Mouse (Mus musculus) megakaryocyte, embryonic 14.5 days (primary cell): Measurements from ENCODE around the gene Ptk7. TPM values are rescaled to one million over a fixed set of nuclear protein-coding genes. Genes with fewer than 3 reads are reported as not detected.

ENCODE experiments used
- H3K27me3 ChIP-seq: replicated peaks from 2 replicates; pipeline ENCODE3; 2012; ENCODE audit warnings: inconsistent platforms
- H3K36me3 ChIP-seq: replicated peaks from 2 replicates; pipeline ENCODE3; 2012; ENCODE audit warnings: low read length, inconsistent platforms, mixed read lengths
- H3K4me1 ChIP-seq: 2 replicates; pipeline ENCODE4 v1.6.1; 2012; ENCODE audit warnings: inconsistent platforms
- H3K4me3 ChIP-seq: replicated peaks from 2 replicates; pipeline ENCODE3; 2012; ENCODE audit warnings: moderate library complexity, mild to moderate bottlenecking, inconsistent platforms
- H3K9me3 ChIP-seq: 2 replicates; pipeline ENCODE4 v1.6.1; 2012; ENCODE audit warnings: inconsistent platforms
- FLI1 ChIP-seq: IDR thresholded peaks from 2 replicates; pipeline ENCODE4 v1.6.1; 2012; ENCODE audit warnings: low read length, inconsistent platforms, mixed read lengths
- GATA1 ChIP-seq: IDR thresholded peaks from 3 replicates; pipeline ENCODE4 v1.6.1; 2012; ENCODE audit warnings: mixed read lengths, low read length, inconsistent platforms, borderline replicate concordance
- polyA plus RNA-seq: library from polyadenylated mRNA; stranded (reverse); fragments of >175 nt; gene quantifications from 2 replicates; pipeline ENCODE4 v1.2.3, GENCODE M21; 2012; ENCODE audit warnings: low replicate concordance; ENCODE audit not compliant: insufficient read depth

Gene Ptk7
- polyA plus RNA-seq, 1 experiment: 6.7 TPM

DNA sequence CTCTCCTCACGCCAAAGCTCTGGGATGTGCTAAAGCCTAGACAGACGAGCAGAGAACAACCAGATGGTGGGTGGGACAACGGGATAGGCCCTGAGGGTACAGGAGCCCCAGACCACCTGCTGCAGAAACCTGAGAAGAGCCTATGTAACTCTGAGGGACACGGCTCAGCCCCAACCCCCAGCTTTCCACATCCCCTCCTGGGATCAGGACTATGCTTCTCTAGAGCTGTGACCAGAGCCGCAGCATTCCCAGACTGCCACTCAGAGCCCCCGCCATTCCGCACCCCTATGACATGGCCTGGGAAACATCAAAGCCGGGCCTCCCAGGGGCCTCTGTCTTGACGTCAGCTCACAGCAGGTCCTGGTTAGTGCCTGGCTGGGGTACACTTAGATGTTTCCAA lies 34.7 kb downstream of the Ptk7 start:
- no peaks in the 10 kb centered on the region for H3K9me3 ChIP-seq
- H3K4me1 ChIP-seq: peaks cover 27% of the 10 kb centered on the region
- H3K36me3 ChIP-seq: peaks cover 13% of the 10 kb centered on the region
- TF ChIP-seq GATA1 (no peak), FLI1 (no peak)
- H3K4me3 ChIP-seq: no peak overlapping the region
- peaks cover 5% of the 10 kb centered on the region for H3K27me3 ChIP-seq

- Histone ChIP-seq H3K36me3 (peaks cover 20% of the 10 kb centered on the region), H3K4me3 (no peak overlapping the region), H3K4me1 (peaks cover 26% of the 10 kb centered on the region), H3K27me3 (peaks cover 5% of the 10 kb centered on the region), H3K9me3 (no peaks in the 10 kb centered on the region)
- no peak for TF ChIP-seq FLI1
- TF ChIP-seq GATA1: no peak
These were observed 36.2 kb downstream of the Ptk7 start for GRCm38 (mm10) chr17:46593124-46593523.

- no peak overlapping the region for H3K4me3 ChIP-seq
- H3K27me3 ChIP-seq: peaks cover 7% of the 10 kb centered on the region
- no peak for TF ChIP-seq GATA1
- TF ChIP-seq FLI1: no peak
These were observed 37.9 kb downstream of the Ptk7 start for GRCm38 (mm10) chr17:46591406-46591805.

GRCm38 (mm10) chr17:46590439-46590838 lies 38.9 kb downstream of the Ptk7 start:
- Histone ChIP-seq H3K4me3 (no peak overlapping the region), H3K27me3 (peaks cover 7% of the 10 kb centered on the region), H3K9me3 (no peaks in the 10 kb centered on the region), H3K4me1 (peaks cover 37% of the 10 kb centered on the region), H3K36me3 (peaks cover 33% of the 10 kb centered on the region)
- TF ChIP-seq GATA1 (no peak), FLI1 (no peak)

More at GRCm38 (mm10) chr17:46591406-46591805, 37.9 kb downstream of the Ptk7 start:
- no peaks in the 10 kb centered on the region for H3K9me3 ChIP-seq
- H3K4me1 ChIP-seq: peaks cover 33% of the 10 kb centered on the region
- peaks cover 29% of the 10 kb centered on the region for H3K36me3 ChIP-seq

DNA sequence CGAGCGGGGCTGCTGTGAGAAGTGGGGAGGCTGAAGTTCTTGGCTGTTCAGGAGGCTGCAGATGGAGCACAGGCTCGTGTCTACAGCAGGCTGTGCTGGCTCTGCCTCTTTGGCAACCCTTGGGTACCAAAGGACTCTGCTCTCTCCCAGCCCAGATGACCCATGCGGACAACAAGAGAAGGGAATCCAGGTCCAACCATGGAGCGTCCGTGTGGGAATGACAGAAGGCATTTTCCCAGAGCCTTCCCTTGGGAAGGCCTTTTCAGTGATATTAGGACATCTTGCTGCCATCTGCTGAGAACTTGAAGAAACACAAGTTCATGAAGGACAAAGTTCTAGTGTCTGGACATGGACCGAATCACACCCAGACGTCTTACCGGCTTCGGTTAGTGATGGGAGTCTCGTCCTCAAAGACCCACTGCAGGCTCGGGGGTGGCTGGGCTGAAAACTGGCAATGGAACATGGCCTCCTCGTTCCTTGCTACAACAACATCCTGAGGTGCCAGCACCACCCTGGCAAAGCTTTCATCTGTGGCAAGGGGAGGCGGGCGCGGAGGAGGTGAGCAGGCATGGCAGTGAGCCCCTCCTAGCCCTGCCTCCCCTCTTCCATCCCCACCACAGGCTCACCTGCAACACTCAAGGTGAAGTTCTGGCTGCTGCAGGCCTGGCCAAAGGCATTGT lies 39.5 kb downstream of the Ptk7 start:
- H3K4me3 ChIP-seq: no peak overlapping the region
- TF ChIP-seq GATA1 (no peak), FLI1 (no peak)
- peaks cover 37% of the 10 kb centered on the region for H3K4me1 ChIP-seq
- H3K9me3 ChIP-seq: no peaks in the 10 kb centered on the region
- H3K27me3 ChIP-seq: peaks cover 7% of the 10 kb centered on the region
- H3K36me3 ChIP-seq: peaks cover 33% of the 10 kb centered on the region

DNA sequence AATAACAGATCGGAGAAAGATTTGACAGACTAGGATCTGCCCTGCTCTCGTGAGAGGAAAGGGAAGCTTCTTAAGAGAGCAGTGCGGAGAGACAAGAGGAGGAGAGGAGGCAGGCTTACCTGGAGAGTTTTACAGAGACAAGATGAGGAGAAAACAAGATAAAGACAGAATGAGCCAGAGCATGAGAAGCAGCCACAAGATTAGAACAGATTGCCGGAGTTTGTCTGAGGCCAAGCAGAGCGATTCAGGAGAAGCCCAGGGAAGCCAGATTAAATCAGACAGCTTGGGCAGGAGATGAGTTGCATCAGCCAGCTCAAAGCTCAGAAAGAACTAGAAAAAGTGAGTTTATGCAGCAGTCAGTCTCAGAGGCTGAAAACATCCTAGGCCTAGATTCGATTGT lies 40.4 kb downstream of the Ptk7 start:
- Histone ChIP-seq H3K9me3 (no peaks in the 10 kb centered on the region), H3K36me3 (peaks cover 33% of the 10 kb centered on the region), H3K4me1 (peaks cover 34% of the 10 kb centered on the region), H3K4me3 (no peak overlapping the region), H3K27me3 (peaks cover 7% of the 10 kb centered on the region)
- TF ChIP-seq FLI1 (no peak), GATA1 (no peak)

DNA sequence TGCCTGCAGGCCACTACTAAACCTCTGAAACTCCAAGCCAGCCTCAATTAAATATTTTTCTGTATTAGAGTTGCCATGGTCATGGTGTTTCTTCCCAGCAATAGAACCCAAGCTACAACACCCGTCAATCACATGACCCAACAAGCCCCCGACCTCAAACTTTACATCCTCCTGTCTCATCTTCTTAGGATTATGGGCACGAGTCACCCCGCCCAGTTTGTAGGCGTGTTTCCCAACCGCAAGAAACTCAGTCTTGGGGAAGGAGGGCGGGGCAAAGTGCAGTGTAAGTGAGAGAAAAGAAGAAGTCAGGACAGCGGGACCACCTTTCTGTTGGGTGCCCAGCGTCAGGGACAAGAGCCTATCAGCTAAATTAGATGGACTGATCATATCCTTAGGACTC lies 41.1 kb downstream of the Ptk7 start:
- TF ChIP-seq GATA1 (no peak), FLI1 (no peak)

DNA sequence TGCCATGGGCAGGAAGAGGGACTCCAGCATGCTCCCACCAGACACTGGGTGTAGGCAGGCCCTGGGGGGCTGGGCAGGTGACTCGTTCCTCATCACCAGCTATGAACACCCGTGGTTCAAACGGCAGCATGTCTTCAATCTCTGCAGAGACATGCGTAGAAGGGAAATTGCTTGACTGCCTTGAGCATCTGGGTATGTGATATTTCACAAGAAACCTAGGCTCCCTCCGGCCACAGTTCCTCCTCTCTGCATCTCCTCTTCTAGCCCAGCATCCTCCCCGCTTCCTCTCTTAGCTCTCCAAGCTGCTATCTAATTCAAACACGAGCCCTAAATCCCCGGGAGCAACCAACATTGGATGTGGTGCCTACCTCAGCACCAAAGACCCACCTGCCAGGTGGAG lies 43.0 kb downstream of the Ptk7 start:
- no peak for TF ChIP-seq FLI1
- no peak for TF ChIP-seq GATA1
- Histone ChIP-seq H3K36me3 (peaks cover 46% of the 10 kb centered on the region), H3K4me1 (peaks cover 18% of the 10 kb centered on the region), H3K9me3 (no peaks in the 10 kb centered on the region), H3K4me3 (no peak overlapping the region), H3K27me3 (peaks cover 13% of the 10 kb centered on the region)

More for the DNA sequence above, 41.1 kb downstream of the Ptk7 start:
- H3K4me1 ChIP-seq: peaks cover 28% of the 10 kb centered on the region
- H3K36me3 ChIP-seq: peaks cover 33% of the 10 kb centered on the region
- H3K9me3 ChIP-seq: no peaks in the 10 kb centered on the region
- peaks cover 7% of the 10 kb centered on the region for H3K27me3 ChIP-seq
- H3K4me3 ChIP-seq: no peak overlapping the region

DNA sequence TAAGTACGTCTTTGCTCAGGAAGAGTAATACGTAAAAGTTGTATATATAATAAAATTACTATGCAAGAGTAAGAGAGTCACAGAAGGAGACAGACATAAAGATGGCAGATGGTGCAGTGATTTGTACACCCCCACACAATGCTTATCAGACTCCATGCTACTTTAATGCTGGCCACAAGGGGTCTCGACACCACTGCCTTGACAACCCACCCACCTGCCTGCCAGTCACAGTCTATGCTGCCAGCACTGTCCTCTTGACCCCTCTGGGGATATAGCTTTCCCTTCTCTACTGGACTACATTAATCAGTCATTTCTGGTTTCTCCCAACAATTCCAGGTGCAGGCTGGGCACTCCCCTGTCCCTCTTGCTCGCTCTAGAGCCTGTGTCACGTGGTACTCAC lies 50.7 kb downstream of the Ptk7 start:
- H3K4me3 ChIP-seq: no peak overlapping the region
- no peak for TF ChIP-seq GATA1
- no peak for TF ChIP-seq FLI1
- H3K4me1 ChIP-seq: no peaks in the 10 kb centered on the region
- H3K27me3 ChIP-seq: peaks cover 8% of the 10 kb centered on the region
- peaks cover 61% of the 10 kb centered on the region for H3K36me3 ChIP-seq
- peaks cover 12% of the 10 kb centered on the region for H3K9me3 ChIP-seq

DNA sequence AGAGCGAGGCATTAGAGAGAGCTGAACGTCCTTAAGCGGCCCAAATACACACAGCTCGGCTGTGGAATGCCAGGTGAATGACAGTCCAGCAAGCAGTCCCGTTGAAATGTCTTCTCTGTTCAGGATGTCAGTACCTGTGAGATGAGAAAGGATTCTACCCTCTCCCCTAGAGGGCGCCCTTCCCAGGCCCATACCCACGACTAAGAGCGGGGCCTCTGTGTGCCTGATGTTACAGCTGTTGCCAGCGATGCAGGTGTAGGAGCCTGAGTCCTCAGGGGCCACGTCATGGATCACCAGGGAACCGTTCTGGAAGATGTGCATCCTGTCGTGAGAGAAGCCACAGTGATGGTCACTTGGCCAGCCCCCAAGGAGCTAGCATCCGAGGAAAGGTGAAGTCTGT lies 53.2 kb downstream of the Ptk7 start:
- H3K36me3 ChIP-seq: peaks cover 65% of the 10 kb centered on the region
- H3K27me3 ChIP-seq: peaks cover 5% of the 10 kb centered on the region
- H3K4me1 ChIP-seq: peaks cover 2% of the 10 kb centered on the region
- peaks cover 12% of the 10 kb centered on the region for H3K9me3 ChIP-seq
- no peak overlapping the region for H3K4me3 ChIP-seq
- TF ChIP-seq FLI1 (no peak), GATA1 (no peak)
